Mouse (Mus musculus): Measurements from ENCODE around the gene Esr1.

Esr1 gene

DNA sequence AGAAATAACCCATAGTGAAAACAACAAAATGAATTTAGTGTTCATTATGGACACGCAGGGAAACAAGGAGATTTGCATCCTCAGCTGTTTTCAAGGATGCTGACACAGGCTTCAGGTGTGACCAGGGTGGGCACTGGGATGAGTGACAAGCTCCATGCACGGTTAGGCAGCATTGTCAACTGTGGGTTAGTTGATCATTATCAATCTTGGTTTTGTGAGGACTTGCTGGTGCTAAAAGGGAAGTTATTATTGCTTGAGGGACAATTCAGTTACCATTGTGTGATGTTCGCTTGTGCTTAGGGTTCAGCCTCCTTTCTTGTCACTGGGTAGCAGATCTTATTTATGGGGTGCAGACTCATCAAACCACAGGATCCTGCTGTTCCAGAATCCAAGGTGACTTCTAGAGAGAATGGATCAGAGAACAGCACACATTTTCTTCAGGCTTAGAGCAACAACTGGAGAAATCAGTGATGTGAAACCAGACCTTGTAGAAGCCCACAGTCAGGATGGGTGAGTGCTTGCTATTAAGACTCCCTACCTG lies 186.9 kb downstream of the Esr1 start:
- no peak for ATAC-seq (ENCODE audit: insufficient number of reproducible peaks, low FRiP score, low TSS enrichment)

DNA sequence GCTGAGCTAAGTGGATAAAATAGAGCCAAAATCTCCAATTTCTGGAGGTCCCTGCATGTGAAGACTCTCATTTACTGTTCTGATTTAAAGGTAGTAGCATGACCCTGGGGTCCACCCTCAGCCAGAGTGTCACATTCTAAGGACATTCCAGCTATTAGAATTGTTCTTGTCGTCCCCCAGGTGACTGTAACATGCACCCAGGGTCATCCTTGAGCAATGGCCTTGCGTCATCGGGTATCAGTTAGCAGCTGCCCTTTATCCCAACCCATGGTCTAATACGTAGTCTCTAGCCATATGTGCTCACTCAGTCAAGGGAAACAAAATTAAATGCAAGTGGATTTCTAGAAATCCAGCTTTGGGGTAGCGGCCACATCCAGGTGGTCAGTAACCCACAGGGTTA lies 213.0 kb downstream of the Esr1 start:
- no peak for ATAC-seq (ENCODE audit: insufficient number of reproducible peaks, low FRiP score, low TSS enrichment)

DNA sequence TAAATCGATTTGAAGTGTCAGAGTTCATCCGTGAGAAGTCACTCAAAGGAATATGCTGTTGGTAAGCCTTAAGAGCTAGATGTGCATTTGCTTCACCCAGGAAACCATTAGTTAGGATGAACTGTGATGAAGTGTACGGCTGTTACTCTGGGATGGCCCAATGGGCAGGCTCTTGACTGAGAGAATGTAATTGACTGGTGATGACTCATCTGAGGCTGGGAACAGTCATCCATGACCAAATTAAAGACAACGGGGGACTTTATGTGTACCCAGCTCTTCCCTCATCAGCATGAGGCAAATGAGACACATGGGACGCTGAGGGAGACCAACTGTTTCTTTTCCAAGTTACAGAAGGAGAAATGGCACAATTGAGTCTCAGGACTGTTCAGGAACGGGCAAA lies 219.2 kb downstream of the Esr1 start:
- no peak for ATAC-seq (ENCODE audit: insufficient number of reproducible peaks, low FRiP score, low TSS enrichment)

DNA sequence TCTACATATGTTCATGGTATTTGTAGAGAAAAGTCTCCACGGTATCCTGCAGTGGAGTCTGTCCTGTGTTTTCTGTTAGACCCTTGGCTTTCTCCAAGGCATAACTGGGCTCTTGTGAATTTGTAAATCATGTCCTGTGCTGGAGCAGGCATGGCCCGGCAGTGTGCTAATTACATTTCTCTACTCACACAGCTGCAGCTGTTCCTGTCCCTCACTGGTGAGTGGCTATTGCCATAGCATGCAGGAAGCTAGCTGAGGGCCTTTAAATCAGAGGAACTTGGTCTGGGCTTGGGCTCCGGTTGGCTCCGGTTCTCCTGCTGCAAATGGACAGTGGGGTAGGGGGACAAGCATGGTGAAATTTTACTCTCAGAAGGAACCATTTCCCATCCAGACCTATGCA lies 226.7 kb downstream of the Esr1 start:
- no peak for ATAC-seq (ENCODE audit: insufficient number of reproducible peaks, low FRiP score, low TSS enrichment)

DNA sequence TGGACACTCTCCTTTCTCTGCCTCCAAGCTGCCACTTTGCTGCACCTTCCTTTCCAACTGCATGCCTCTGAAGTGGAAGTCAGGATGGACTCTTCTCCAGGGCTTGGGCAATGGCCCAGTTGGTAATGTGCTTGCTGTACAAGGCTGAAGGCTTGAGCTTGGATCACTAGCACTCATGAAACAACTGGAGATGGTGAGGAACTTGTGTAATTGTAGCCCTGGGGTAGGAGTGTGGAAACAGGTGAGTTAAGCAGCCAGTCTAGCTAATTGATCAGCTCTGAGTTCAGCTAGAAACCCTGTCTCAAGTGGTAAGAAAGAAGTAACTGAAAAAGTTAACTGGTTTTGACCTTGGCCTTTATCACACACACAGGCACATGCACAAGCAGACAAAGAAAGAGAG lies 229.6 kb downstream of the Esr1 start:
- no peak for ATAC-seq (ENCODE audit: insufficient number of reproducible peaks, low FRiP score, low TSS enrichment)

DNA sequence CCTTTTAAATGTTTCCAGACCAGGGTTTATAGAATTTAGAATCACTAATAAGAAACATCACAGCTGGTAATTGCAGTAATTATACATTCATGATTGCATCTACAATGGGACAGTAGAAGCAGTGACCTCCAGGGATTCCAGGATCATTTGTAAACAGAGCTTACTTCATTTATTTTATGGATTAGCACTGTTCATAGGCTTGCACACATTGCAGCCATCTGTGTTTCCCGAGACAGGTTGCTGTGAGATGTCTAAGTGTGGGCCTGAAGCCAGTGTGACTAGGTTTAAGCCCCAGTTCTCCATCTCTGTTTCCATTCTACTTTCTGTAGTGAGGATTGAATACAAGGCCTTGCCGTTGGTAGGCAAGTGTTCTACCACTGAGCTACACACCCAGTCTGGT lies 236.1 kb downstream of the Esr1 start:
- no peak for ATAC-seq (ENCODE audit: insufficient number of reproducible peaks, low FRiP score, low TSS enrichment)

DNA sequence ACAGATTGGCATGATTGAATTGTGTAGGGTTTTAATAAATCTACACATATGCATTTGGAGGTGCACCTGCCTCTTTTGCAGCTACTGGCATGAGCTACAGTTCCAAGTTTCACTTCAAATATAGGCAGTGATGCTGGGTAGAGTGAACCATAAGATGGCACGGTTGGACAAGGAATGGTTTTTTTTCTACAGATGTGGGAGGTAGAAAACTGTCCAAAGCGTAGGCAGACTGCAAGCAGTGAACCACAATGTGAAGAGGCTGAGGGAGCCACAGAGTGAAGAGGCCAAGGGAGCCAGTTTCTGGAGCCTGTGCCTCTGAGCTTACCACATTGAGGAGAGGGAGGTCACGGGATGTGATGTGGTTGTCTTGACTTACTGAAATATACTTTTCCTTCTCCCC lies 238.5 kb downstream of the Esr1 start:
- no peak for ATAC-seq (ENCODE audit: insufficient number of reproducible peaks, low FRiP score, low TSS enrichment)

DNA sequence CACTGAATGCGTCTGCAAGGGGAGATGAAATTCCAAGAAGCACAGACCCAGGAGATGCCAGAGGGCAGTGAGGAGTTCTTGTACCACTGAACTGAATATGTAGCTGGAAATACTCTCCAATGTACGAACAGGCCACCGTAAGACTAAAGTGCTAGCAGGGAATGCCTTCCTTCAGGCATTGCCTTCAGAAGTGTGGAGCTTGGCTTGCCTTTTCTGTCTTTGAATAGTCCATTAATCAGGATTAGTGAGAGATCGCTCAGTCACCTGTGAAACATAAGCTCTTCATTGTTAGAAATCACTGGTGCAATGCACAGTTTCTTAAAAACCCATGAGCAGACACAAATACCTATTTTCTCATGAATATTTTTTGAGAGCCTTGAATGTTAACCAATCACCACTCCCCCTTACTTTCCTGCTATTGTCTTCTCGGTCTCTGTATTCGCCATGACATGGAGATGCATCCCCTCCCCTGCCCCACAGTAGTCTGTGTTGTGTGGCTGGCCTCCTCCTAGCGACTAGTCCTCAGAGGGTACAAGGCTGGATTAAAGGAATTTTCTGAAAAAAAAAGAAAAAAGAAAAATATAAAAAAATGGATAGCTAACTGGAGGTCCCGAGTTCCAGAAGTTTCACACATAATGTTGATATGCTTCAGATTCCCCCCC lies 263.8 kb downstream of the Esr1 start:
- ATAC-seq (ENCODE audit: insufficient number of reproducible peaks, low FRiP score, low TSS enrichment): no peak

DNA sequence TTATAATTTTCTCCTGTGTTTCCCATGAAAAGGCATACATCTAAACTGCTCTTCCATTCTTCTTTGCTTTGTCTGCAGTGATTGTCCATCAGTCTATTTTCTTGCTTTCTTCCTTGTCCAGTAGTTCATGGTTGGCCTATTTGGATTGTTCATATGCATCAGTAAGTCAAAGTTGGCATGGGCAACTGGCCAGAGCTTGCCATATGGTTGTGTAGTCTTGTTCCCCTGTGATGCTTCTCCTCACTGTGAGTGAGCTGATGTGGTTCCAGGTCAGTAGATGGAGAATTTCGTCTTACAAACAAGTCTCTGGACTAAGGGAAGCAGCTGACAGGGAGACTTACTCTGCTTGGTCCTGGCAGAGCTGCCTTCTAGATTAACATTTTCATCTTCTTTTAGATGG lies 270.0 kb downstream of the Esr1 start:
- no peak for ATAC-seq (ENCODE audit: insufficient number of reproducible peaks, low FRiP score, low TSS enrichment)

DNA sequence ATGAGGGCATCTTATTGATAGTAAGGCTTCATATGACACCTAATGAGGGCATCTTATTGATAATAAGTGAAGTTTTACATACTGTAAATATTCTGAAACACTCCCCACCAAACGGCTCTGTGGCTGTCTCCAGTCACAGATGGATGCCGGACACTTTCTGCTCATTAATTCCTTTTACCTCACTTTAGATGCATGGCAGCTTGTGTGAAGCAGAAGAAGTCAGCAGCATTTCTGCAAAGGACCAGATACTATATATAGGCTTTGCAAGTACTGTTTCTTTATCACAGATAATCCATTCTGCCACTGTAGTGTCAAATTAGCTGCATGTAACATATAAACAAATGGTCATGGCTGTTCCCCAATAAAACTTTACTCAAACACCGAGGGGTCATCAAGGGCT lies 274.1 kb downstream of the Esr1 start:
- no peak for ATAC-seq (ENCODE audit: insufficient number of reproducible peaks, low FRiP score, low TSS enrichment)

DNA sequence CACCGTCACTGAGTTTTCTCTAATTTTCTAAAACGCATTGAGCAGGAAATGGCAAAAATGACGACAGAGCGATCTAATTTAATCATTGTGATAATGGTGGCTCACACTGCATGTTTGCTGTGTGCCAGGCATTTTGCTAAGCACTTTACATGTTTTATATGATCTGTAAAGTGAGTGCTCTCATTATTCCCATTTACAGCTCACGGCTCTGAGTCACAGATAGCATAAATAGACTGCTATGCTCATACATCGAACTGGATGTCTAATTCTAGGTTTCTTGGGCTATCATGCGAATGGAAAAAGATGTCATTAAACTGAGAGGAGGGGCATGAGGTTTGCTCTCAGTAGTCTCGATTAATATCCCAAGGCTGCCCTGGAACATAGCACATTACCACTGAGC lies 274.6 kb downstream of the Esr1 start:
- ATAC-seq (ENCODE audit: insufficient number of reproducible peaks, low FRiP score, low TSS enrichment): no peak

DNA sequence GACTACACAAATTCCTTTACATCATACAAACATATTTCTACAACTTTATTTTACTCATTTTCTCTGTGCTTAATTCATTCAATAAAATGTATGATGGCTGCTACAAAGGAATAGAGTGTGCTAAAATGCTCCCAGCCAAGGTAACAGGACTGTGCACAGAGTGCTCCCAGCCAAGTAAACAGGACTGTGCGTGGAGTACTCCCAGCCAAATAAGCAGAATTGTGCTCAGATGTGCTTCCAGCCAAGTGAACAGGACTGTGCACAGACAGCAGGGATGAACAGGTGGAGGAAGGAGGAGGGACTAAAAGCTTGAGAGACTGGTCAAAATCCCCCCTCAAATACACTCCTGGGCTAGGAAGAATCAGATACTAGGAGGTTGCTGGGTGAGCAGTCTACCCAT lies 282.1 kb downstream of the Esr1 start:
- ATAC-seq (ENCODE audit: insufficient number of reproducible peaks, low FRiP score, low TSS enrichment): no peak

DNA sequence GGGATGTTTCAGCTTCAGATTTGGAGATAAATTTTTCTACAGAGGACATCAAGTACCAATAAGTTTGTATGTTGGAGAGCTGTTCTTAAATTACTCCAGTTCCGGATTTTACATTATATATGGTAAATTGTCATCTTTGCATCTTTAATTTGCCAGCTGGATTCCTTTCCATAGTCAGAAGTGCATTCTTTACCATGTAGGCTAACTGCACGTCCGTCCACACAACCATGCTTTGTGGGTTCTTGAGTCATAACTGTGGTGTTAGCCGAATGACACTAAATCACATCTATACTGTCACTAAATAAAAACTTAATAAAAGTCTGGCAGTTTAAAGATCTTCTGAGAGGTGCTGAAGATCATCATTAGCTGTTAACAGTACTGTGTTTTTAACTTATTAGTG lies 286.4 kb downstream of the Esr1 start:
- ATAC-seq (ENCODE audit: insufficient number of reproducible peaks, low FRiP score, low TSS enrichment): no peak

DNA sequence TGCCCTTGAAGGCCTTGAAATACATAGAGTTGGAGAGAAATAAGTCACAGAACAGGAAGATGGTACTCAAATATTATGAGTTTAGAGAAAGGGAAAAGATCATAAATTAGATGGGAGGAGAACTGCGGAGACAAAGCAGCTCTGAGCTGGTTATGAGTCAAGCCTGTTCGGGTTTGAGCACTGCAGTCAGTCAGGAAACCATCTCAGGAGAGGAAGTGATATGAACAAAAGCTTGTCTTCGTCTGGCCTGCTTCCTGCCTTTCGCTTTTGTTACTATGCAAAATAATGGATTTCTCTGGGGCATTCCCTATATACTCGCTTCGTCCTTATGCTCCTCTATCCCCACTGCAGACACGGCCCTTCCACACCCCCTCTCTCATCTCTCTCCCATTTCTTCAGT lies 288.9 kb downstream of the Esr1 start:
- no peak for ATAC-seq (ENCODE audit: insufficient number of reproducible peaks, low FRiP score, low TSS enrichment)

DNA sequence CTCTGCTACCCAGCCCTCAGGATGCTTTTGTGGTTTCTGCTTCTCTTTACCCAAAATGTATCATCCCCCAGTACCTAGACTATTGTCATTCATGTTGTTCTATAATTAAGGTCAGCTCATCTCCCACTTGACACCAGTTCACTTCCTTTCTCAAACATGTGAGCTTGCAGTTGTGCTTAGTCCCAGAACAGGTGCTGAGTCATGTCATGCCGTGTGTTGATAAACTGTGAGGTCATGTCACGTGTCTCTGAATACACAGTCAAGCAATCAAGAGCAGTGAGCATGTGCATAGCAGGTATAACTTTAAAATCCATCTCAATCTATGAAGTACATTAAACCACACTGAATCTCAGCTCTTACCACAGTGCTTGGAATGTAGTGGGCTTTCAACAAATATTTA lies 297.9 kb downstream of the Esr1 start:
- ATAC-seq (ENCODE audit: insufficient number of reproducible peaks, low FRiP score, low TSS enrichment): no peak

DNA sequence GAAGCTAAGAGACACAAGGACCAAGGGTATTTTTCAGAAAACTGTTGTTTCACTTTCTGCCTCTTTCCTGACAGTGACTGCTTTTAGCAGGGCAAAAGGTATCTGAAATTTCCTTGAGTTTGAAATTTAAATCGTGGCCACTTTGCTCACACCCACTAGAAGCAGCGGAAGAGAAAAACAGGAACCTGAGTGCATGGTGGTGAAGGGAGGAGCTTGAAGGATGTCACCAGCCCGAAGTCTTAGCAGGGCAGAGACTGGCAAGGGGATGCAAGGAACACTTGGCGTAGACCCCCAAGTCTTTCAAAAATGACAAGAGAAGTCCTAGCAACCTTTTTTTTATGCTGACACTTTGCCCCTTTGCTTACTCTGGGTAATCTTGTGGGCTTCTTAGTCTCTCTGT lies 299.1 kb downstream of the Esr1 start:
- ATAC-seq (ENCODE audit: insufficient number of reproducible peaks, low FRiP score, low TSS enrichment): no peak

DNA sequence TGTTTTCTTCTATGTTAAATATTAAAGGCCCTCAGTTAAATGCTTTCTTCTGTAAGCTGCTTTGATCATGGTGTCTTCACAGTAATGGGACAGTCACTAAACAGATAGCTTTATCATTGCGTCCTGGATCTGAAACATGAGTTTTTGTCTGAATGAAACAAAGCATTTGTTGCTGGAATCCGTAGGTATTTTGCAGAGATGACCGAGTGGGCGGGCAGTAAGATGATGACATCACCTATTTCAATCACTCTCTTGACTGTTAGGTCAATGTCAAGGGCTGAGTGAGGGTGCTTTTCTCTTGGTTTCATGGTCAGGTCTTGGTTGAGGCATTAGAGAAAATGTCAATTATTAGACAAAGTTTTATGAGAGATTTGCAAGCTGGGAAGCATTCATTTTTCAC lies 307.7 kb downstream of the Esr1 start:
- no peak for ATAC-seq (ENCODE audit: insufficient number of reproducible peaks, low FRiP score, low TSS enrichment)

DNA sequence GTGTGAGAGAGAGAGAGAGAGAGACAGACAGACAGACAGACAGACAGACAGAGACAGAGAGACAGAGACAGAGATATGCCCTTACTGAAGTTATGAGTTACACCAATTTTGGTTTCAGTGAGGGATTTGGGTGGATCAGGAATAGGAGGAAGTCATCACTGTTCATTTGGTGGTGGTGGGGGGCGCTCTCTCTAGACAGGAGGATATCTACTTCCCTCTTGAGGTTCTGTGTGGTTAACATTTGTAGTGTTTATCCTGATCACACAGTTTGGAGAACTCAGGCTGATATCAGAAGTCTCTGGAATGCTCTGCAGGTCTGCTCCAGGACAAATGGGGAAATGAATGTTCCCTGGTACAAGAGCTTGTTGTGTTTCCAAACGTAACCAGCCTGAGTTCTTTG lies 312.2 kb downstream of the Esr1 start:
- ATAC-seq (ENCODE audit: insufficient number of reproducible peaks, low FRiP score, low TSS enrichment): no peak

DNA sequence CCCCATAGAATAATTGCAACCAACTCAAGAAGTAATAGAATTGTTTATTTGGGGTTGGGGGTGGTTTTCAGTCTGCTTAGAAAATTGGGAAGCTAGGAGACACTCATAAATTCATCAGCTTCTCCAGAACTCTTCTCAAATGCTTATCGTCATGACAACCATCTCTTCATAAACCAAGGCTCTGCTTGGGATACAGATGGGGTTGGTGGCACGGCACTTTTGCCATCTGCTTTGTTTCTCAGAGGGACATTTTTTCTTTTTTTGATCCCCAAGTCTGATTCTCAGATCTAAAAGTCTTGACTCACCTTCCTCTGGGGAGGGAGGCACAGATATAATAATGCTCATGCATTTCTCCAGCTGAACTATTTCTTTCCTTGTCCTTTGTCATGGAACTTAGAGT lies 313.0 kb downstream of the Esr1 start:
- ATAC-seq (ENCODE audit: insufficient number of reproducible peaks, low FRiP score, low TSS enrichment): no peak

DNA sequence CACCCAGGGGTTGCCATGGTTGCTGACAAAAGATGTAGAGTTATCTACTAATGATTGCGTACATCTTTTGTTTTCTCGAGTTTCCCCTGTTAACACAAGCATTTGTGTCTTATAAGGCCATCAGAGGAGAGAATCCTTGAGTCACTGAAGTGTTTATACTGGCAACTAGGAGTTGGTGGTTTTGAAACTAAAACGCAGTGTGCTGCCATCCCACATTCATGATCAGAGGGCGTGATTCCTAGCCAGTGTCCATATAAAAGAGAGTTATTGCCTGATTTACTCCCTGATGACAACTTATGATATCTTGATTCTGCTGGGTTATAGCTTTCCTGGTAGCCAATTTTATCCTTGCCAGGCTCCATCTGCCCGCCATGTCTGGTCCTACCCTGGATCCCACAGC lies 331.8 kb downstream of the Esr1 start:
- ATAC-seq (ENCODE audit: insufficient number of reproducible peaks, low FRiP score, low TSS enrichment): no peak

DNA sequence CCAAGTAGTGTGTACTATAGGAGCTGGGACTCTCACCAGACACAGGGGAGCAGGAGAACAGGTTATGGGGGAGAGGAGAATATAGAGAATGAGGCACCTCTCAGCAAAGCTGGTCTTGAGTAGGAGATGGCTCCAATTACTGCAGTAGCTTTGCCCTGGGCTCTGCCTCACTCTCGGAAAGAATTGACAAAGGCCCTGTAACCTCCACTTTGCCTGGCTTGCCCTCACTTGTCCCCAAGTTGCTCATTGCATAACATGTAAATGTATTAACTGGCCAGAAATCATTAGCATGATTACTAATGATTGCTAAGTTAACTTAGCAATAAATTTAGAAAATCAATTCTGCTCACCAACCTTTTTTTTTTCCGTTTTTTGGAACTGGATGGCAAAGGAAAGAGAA lies 333.3 kb downstream of the Esr1 start:
- no peak for ATAC-seq (ENCODE audit: insufficient number of reproducible peaks, low FRiP score, low TSS enrichment)

DNA sequence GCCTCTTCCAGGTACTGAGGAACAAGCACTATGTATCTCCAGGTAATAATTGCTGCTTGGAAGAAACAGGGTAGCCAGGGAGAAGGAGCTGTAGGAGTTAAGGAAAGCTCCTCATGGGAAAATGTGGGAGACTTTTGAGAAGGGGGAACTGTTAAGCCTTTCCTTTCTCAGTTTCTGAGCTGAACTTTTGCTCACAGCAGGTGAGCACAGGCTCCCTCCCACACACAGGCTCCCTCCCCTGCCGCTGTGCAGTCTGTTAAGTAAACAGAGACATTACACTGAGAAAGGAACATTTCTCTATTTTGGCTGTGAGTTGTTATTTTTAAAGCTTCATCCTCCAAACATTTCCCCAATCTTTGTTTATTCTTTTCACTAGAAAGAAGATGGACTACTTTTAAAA lies 354.4 kb downstream of the Esr1 start:
- no peak for ATAC-seq (ENCODE audit: insufficient number of reproducible peaks, low FRiP score, low TSS enrichment)

DNA sequence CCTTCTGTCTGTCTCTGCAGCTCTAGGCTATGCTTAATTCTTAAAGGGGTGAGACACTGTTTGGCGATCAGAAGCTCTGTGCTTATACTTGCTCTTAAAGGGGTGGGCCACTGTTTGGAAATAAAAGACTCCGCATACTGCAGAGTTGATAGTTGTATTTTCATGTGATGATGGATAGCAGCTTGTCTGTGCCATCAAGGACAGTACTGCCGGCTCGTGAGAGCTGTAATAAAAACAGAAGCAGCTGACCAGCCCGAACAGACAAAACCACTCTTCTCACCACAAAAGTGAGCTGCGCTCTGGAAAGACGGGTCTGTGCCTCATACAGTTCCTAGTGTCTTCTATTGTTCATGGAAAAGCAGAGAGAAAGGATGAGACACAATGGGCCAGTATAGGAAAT lies 359.8 kb downstream of the Esr1 start:
- ATAC-seq (ENCODE audit: insufficient number of reproducible peaks, low FRiP score, low TSS enrichment): no peak
